In the genomic region with DNA sequence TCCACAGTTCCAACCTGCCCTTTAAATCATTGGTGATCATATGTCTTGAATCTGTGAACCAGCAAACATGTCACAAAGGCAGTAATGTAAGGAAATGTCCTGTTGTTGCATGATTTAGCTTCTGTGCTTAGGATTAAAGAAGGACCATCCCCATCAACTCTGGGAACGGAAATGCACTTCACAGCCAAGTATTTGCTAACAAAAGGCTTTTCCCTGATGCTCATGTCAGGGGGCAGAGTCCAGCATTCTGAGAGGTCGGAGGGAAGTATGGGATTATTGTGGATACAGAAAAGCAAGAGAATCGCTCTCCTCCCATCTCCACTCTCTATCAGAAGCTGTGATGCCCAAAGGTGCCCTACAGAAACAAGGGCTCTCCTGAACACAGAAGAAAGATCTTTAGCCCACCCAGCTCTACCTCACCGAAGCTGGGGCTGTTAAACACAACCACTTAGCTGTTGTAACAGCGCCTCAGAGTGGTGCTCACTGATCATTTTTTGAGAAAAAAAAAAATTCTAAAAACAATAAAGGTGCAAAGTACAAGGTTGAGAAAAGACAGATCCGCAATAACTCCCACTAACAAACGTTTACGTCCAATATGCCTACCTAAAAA, we compare ENCODE assay signal across 8 mouse cellular contexts. TPM values are rescaled to one million over a fixed set of nuclear protein-coding genes. Genes with fewer than 3 reads are reported as not detected.
DNase-seq lines count a peak whose midpoint lies in the region; ATAC-seq and TF ChIP-seq lines count a peak whose summit lies in the region.

No protein-coding gene starts in this region.

- peak overlapping the region; percentile 81 for H3K4me3 ChIP-seq in hindbrain, embryonic 12.5 days
- H3K4me3 ChIP-seq in liver, embryonic 14.5 days (ENCODE audit: insufficient read depth in 1 of 2, low read depth in 2 of 2, low read length in 2 of 2), result peak overlapping the region; percentile 58 to 76; a peak in 3 of 4 replicates

- ATAC-seq in hindbrain, embryonic 12.5 days (ENCODE audit: low FRiP score), result no peak
- no peak for ATAC-seq in liver, embryonic 14.5 days (ENCODE audit: insufficient read depth)

- TF ChIP-seq EP300 in liver, embryonic 14.5 days (IDR thresholded peaks at IDR 0.05; ENCODE audit: low read depth), result no peak

- H3K4me1 ChIP-seq in hindbrain, embryonic 12.5 days, result peaks cover 12% of the 10 kb centered on the region
- H3K4me1 ChIP-seq in liver, embryonic 14.5 days (replicated peaks; ENCODE audit: control insufficient read depth in 2 of 2, insufficient read depth in 2 of 2, low read length in 1 of 2), result peaks cover 0 to 8% of the 10 kb centered on the region in 2 experiments; a peak in 2 of 4 replicates

- H3K4me2 ChIP-seq in hindbrain, embryonic 12.5 days (replicated peaks), result peak overlapping the region; percentile 100
- peak overlapping the region; percentile 70 for H3K4me2 ChIP-seq in liver, embryonic 14.5 days (ENCODE audit: low read depth)

- no peak for TF ChIP-seq CTCF in liver, embryonic 14.5 days (IDR thresholded peaks at IDR 0.05; ENCODE audit: low read depth)

- 58% methylated on average over 8 of the region's 8 CpGs for WGBS in hindbrain, embryonic 12.5 days
- 47% methylated on average over 8 of the region's 8 CpGs for WGBS in liver, embryonic 14.5 days (ENCODE audit: insufficient replicate concordance)

- H3K27ac ChIP-seq in hindbrain, embryonic 12.5 days, result no peak overlapping the region
- no peak overlapping the region for H3K27ac ChIP-seq in liver, embryonic 14.5 days

- no peaks in the 10 kb centered on the region for H3K9me3 ChIP-seq in hindbrain, embryonic 12.5 days (replicated peaks)
- H3K9me3 ChIP-seq in liver, embryonic 14.5 days (ENCODE audit: control insufficient read depth, low read length), result no peaks in the 10 kb centered on the region

- H3K27me3 ChIP-seq in hindbrain, embryonic 12.5 days, result no peaks in the 10 kb centered on the region
- no peaks in the 10 kb centered on the region; the same call in 1 of the 2 replicates for H3K27me3 ChIP-seq in liver, embryonic 14.5 days (ENCODE audit: control insufficient read depth, insufficient read depth, low read length)

- H3K9ac ChIP-seq in hindbrain, embryonic 12.5 days, result no peak overlapping the region
- H3K9ac ChIP-seq in liver, embryonic 14.5 days (replicated peaks), result no peak overlapping the region; the same call in 1 of the 2 replicates

- H3K36me3 ChIP-seq in hindbrain, embryonic 12.5 days, result peaks cover 12% of the 10 kb centered on the region; the same call in 1 of the 2 replicates
- no peaks in the 10 kb centered on the region for H3K36me3 ChIP-seq in liver, embryonic 14.5 days (replicated peaks; ENCODE audit: control insufficient read depth, insufficient read depth, low read depth)

- DNase-seq in cerebellum, adult 8-10 months, result peak; percentile 15
- DNase-seq in cerebellum, postnatal 25 days, result no peak
- DNase-seq in MEL-GATA-1-ER (ENCODE audit: extremely low read depth, low read depth), result peak; percentile 28
- DNase-seq in liver, embryonic 14.5 days (ENCODE audit: low read depth in 3 of 3, low spot score in 3 of 3), result no peak
- no peak for DNase-seq in right cerebral cortex, adult 18-20 months
- no peak for DNase-seq in thymus, adult 18-20 months
- DNase-seq in frontal cortex, postnatal 36 days (ENCODE audit: low spot score in 2 of 2), result no peak

RNA-seq across cellular contexts. Expression of a gene that starts 1.2 kb away (rescaled TPM):
- 20.3 and 20.5 TPM in 2 replicates for polyA plus RNA-seq in hindbrain, embryonic 12.5 days (2016; fragmentation: Nextera tagmentation; extraction: Ambion mirVana)
- polyA plus RNA-seq in liver, embryonic 14.5 days (2012; rRNA removed), result 2.1 and 2.5 TPM in 2 replicates
- polyA plus RNA-seq in liver, embryonic 14.5 days (2014; fragmentation: Nextera tagmentation; extraction: Ambion mirVana), result 2.8 and 3.5 TPM in 2 replicates

RNA-seq across cellular contexts. Expression of a gene that starts 2.4 kb away (rescaled TPM):
- 37.8 and 38.9 TPM in 2 replicates for polyA plus RNA-seq in hindbrain, embryonic 12.5 days (2016; fragmentation: Nextera tagmentation; extraction: Ambion mirVana)
- 4.2 and 6.1 TPM in 2 replicates for polyA plus RNA-seq in liver, embryonic 14.5 days (2012; rRNA removed)
- polyA plus RNA-seq in liver, embryonic 14.5 days (2014; fragmentation: Nextera tagmentation; extraction: Ambion mirVana), result 12.0 and 13.8 TPM in 2 replicates

RNA-seq across cellular contexts. Expression of a gene that starts 27.5 kb away (rescaled TPM):
- polyA plus RNA-seq in hindbrain, embryonic 12.5 days (2016; fragmentation: Nextera tagmentation; extraction: Ambion mirVana), result 7.4 and 8.0 TPM in 2 replicates
- 0.34 and 0.46 TPM in 2 replicates for polyA plus RNA-seq in liver, embryonic 14.5 days (2012; rRNA removed)
- 0.50 and 0.71 TPM in 2 replicates for polyA plus RNA-seq in liver, embryonic 14.5 days (2014; fragmentation: Nextera tagmentation; extraction: Ambion mirVana)

Comparison
In these comparisons a context has a peak if more than half of its experiments do, and no peak if none do; other contexts are left out.
1. DNase-seq: peak in cerebellum, adult 8-10 months (single experiment) and MEL-GATA-1-ER (single experiment); none in cerebellum, postnatal 25 days (0 of 2), liver, embryonic 14.5 days (0 of 3), right cerebral cortex, adult 18-20 months (single experiment), thymus, adult 18-20 months (0 of 2) and frontal cortex, postnatal 36 days (0 of 2).